Mouse (Mus musculus): Measurements from ENCODE around the gene Slc23a3. TPM values are rescaled to one million over a fixed set of nuclear protein-coding genes. Genes with fewer than 3 reads are reported as not detected.
A peak's percentile ranks its signal among the peaks of the same experiment; 100 is the strongest.

Slc23a3 gene
- total RNA-seq, 4 experiments from 2014 or later, result 0.53 to 0.71 (median 0.61) TPM

- no peak for DNase-seq (ENCODE audit: low spot score)
Observed at GRCm38 (mm10) chr1:75138448-75138847, 4.8 kb upstream of the Slc23a3 start.

DNA sequence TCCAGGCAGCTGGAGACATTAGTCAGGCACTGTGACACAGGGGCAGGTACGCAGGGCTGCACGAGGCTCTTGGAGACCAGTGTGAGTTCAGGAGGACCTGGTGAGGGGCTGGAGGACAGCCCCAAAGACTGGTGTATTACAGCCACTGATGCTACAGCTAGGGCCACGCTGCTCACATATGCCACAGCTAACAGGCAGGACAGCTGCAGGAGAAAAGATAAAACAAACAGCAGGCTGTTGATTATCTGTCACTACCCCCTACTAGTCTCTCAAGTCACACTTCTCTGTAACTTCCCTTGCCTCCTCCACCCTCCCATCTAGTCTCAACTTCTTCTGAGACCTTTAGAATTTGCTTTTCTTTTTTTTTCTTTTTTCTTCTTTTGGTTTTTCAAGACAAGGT, 3.0 kb upstream of the Slc23a3 start:
- DNase-seq (ENCODE audit: low spot score), result no peak

DNA sequence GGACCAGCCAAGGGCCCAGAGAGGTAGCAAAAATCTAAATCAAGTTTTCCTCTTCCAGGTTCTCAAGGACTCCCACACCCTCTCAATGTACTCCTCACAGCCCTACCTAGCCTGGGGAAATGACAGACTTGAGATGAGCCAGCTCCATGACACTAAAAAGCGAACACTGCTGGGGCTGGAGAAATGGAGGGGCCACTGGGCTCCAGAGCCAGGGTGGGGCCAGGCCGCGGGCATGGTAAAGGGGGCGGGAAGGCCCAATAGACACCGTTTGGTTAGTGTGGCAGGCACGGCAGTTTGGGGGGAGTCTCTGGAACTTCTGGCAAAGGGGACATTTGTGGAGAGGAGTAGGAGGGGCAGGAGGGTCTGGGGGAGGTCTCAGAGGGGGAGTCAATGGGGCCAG, 2.6 kb upstream of the Slc23a3 start:
- DNase-seq (ENCODE audit: low spot score), result no peak

DNA sequence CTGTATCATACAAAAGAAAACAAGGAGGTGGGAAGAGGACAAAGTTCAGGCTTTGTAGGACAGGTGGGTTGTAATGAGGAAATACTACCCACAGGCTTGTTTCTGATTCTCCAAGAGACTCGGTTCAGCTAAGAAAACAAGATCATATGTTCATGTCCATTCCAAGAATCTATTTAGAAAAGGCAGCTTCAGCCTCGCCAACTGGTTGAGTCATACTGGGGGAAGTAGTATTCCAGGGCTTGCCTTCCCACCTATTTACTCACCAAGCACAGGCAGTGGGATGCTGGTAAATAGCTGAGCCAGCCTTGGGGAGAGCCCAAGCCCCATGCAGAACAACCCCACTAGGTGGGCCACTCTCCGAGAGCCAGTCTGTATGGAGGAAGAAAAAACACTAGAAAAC, 5.0 kb downstream of the Slc23a3 start:
- DNase-seq (ENCODE audit: low spot score), result no peak

DNA sequence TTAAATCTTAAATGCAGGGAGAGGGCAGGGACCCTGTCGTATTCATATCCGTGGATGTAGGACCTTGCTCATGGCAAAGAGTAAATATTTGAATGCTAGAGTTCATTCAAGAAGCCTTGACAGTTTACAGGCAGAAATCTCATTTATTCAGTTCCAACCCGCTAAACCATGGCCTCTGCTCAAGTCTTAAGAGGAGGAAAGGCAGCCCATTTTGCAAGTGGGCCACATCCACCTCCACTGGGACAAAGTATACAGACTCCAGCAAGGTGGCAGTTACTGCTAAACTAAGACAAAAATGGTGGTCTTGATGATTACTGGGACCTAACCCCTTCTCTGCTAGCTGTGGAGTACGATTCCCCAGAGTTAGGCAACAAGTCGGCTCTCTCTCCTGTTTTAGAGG, 8.3 kb downstream of the Slc23a3 start:
- DNase-seq (ENCODE audit: low spot score), result no peak

- peak; percentile 93 for DNase-seq (ENCODE audit: low spot score)
Observed at GRCm38 (mm10) chr1:75124346-75125321, 9.1 kb downstream of the Slc23a3 start, which contains the start of gene Nhej1. Gene Nhej1 (minus strand): TSS chr1:75125200.

DNA sequence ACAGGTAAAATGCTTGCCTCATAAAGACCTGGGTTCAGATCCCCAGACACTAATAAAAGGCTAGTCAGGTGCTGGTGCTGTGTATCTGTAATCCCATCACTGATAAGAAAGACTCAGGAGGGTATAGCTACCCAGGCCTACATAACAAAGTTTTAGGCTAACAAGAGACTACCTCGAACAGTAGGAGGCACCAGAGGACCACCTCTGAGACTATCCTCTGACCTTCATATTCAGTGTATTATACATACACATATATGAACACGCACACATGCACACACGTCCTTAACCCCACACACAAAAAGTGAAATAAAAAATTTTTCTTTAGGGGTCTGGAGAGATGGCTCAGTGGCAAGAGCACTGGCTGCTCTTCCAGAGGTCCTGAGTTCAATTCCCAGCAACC, 11.5 kb downstream of the Slc23a3 start:
- no peak for DNase-seq (ENCODE audit: low spot score)

Other genes starting within 250 kb of the Slc23a3 start
- not detected for gene Fev, start 248.5 kb downstream of the Slc23a3 start, total RNA-seq (2022)
- gene Cryba2, start 240.7 kb downstream of the Slc23a3 start, total RNA-seq (2022), result not detected
- gene Cfap65, start 198.3 kb downstream of the Slc23a3 start, total RNA-seq (2022), result not detected
- gene Ihh, start 182.2 kb downstream of the Slc23a3 start, total RNA-seq (2022), result under 1 TPM in 1 of 4 experiments, not detected in 3; 0.24 TPM
- gene Nhej1, start 8.7 kb downstream of the Slc23a3 start, total RNA-seq (2022), result 1 to 10 TPM; 3.7 to 5.2 (median 4.6) TPM
- 10 to 100 TPM; 19.8 to 26.4 (median 21.0) TPM for gene Cnppd1, start 8.8 kb upstream of the Slc23a3 start, total RNA-seq (2022)
- 10 to 100 TPM; 15.8 to 24.8 (median 20.7) TPM for gene Retreg2, start 8.9 kb upstream of the Slc23a3 start, total RNA-seq (2022)
- 10 to 100 TPM; 14.6 to 16.9 (median 15.7) TPM for gene Zfand2b, start 34.8 kb upstream of the Slc23a3 start, total RNA-seq (2022)
- gene Abcb6, start 46.5 kb upstream of the Slc23a3 start, total RNA-seq (2022), result 10 to 100 TPM; 24.7 to 34.9 (median 28.8) TPM
- 10 to 100 TPM in 2 of 4 experiments, 1 to 10 TPM in 2; 7.7 to 13.9 (median 10.2) TPM for gene Ankzf1, start 58.3 kb upstream of the Slc23a3 start, total RNA-seq (2022)
- 10 to 100 TPM; 67.6 to 77.9 (median 71.6) TPM for gene Atg9a, start 58.3 kb upstream of the Slc23a3 start, total RNA-seq (2022)
- 1 to 10 TPM; 1.1 to 4.1 (median 2.3) TPM for gene Glb1l, start 76.9 kb upstream of the Slc23a3 start, total RNA-seq (2022)
- 10 to 100 TPM; 29.3 to 44.0 (median 36.4) TPM for gene Stk16, start 76.9 kb upstream of the Slc23a3 start, total RNA-seq (2022)
- gene Tuba4a, start 86.0 kb upstream of the Slc23a3 start, total RNA-seq (2022), result 1,000 to 10,000 TPM in 1 of 4 experiments, 100 to 1,000 TPM in 3; 786 to 1,317 (median 908) TPM
- not detected for gene A630095N17Rik, start 98.2 kb upstream of the Slc23a3 start, total RNA-seq (2022)
- 100 to 1,000 TPM; 102 to 135 (median 117) TPM for gene Dnajb2, start 102.5 kb upstream of the Slc23a3 start, total RNA-seq (2022)
- 1 to 10 TPM; 1.4 to 3.2 (median 1.8) TPM for gene Ptprn, start 130.6 kb upstream of the Slc23a3 start, total RNA-seq (2022)
- not detected for gene Resp18, start 144.5 kb upstream of the Slc23a3 start, total RNA-seq (2022)
- 10 to 100 TPM; 85.4 to 89.1 (median 86.9) TPM for gene Dnpep, start 184.1 kb upstream of the Slc23a3 start, total RNA-seq (2022)
- 1,000 to 10,000 TPM; 1,263 to 1,551 (median 1,367) TPM for gene Des, start 226.4 kb upstream of the Slc23a3 start, total RNA-seq (2022)
- 100 to 1,000 TPM; 131 to 145 (median 137) TPM for gene Speg, start 241.4 kb upstream of the Slc23a3 start, total RNA-seq (2022)